Mouse (Mus musculus) forebrain, embryonic 11.5 days (tissue): Measurements from ENCODE around the gene Ptges3l. TPM values are rescaled to one million over a fixed set of nuclear protein-coding genes. Genes with fewer than 3 reads are reported as not detected.
"Not testable (repeated sequence)": the region's sequence is repeated elsewhere in the genome, so short reads cannot be mapped to it uniquely, and the experiment has no call there.

ENCODE experiments used
- ATAC-seq: fragments of 200-750 bp; cut with Nextera tagmentation; replicated peaks from 2 replicates; pipeline ENCODE4 v1.8.0; 2017; ENCODE audit warnings: moderate TSS enrichment; ENCODE audit not compliant: low FRiP score
- DNase-seq: peaks from one replicate; pipeline ENCODE4 v3.0.0-alpha.2; 2017; ENCODE audit warnings: low spot score
- H3K27ac ChIP-seq: fragments of 300-500 bp; sonication (generic); 2 replicates; pipeline ENCODE4 v1.5.1; 2014; ENCODE audit warnings: low read depth, low read length
- H3K27me3 ChIP-seq: fragments of 300-500 bp; sonication (generic); 2 replicates; pipeline ENCODE4 v1.6.1; 2014; ENCODE audit warnings: mild to moderate bottlenecking, low read length, mixed read lengths; ENCODE audit not compliant: control insufficient read depth, insufficient read depth
- H3K36me3 ChIP-seq: fragments of 300-500 bp; sonication (generic); 2 replicates; pipeline ENCODE4 v1.6.1; 2014; ENCODE audit warnings: mild to moderate bottlenecking, low read length, moderate library complexity, mixed read lengths; ENCODE audit not compliant: control insufficient read depth, insufficient read depth
- H3K4me1 ChIP-seq: fragments of 300-500 bp; sonication (generic); replicated peaks from 2 replicates; pipeline ENCODE4 v1.6.1; 2014; ENCODE audit warnings: low read length, mixed read lengths; ENCODE audit not compliant: control insufficient read depth, insufficient read depth
- H3K4me2 ChIP-seq: fragments of 300-500 bp; sonication (generic); 2 replicates; pipeline ENCODE4 v1.6.1; 2014; ENCODE audit warnings: low read depth, mild to moderate bottlenecking, low read length, moderate library complexity, mixed read lengths; ENCODE audit not compliant: severe bottlenecking
- H3K4me3 ChIP-seq: fragments of 300-500 bp; sonication (generic); 2 replicates; pipeline ENCODE4 v1.5.1; 2014; ENCODE audit warnings: low read depth, low read length
- H3K9ac ChIP-seq: fragments of 300-500 bp; sonication (generic); 2 replicates; pipeline ENCODE4 v1.6.1; 2014; ENCODE audit warnings: low read length
- H3K9me3 ChIP-seq: fragments of 300-500 bp; sonication (generic); 2 replicates; pipeline ENCODE4 v1.6.1; 2016; ENCODE audit warnings: low read length, mixed read lengths; ENCODE audit not compliant: control insufficient read depth
- WGBS: fragments of 180-500 bp; shearing (Covaris S2); extraction: QIAGEN DNeasy Blood & Tissue Kit; methylation state at CpG from one replicate; pipeline ENCODE4 v1.1.7; 2014; 5-methylcytosine and 5-hydroxymethylcytosine counted together
- microRNA-seq: library from miRNA; unstranded; fragments of <30 nt; microRNA quantifications from one replicate; pipeline ENCODE4, GENCODE M21; 2016; ENCODE audit not compliant: insufficient number of aligned reads
- polyA plus RNA-seq: library from polyadenylated mRNA; unstranded; fragments of >200 nt; fragmentation: Nextera tagmentation; extraction: Ambion mirVana; gene quantifications from 2 replicates; pipeline ENCODE4 v1.2.1, GENCODE M21; 2014

The Ptges3l gene
- polyA plus RNA-seq, 1 experiment from 2014 or later, result 1.6 TPM

DNA sequence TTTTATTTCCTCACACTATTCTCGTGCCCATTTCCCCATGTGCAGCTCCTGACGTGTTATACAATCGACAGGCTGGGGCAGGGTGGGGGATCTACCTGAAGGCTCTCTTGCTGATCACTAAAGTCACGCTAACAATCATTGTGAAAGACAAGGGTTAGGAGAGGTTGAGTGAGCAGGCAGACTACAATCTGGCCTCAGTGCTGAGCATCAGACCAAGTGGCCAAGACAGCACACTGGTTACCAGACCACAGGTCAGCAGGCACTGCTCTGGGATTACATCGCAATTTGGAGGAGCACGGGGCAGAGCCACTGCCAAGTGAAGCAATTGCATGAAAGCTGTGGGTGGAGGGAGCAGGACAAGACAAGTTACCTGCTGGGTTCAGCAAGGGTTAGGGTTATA lies 46.2 kb downstream of the Ptges3l start:
- no peak overlapping the region for H3K4me2 ChIP-seq
- H3K27me3 ChIP-seq, result no peaks in the 10 kb centered on the region
- no peaks in the 10 kb centered on the region for H3K4me1 ChIP-seq
- no peak overlapping the region for H3K27ac ChIP-seq
- H3K9me3 ChIP-seq, result no peaks in the 10 kb centered on the region
- 82% methylated on average over 6 of the region's 6 CpGs for WGBS
- ATAC-seq (no peak), DNase-seq (no peak)
- H3K4me3 ChIP-seq, result no peak overlapping the region
- H3K9ac ChIP-seq, result no peak overlapping the region
- no peaks in the 10 kb centered on the region for H3K36me3 ChIP-seq

DNA sequence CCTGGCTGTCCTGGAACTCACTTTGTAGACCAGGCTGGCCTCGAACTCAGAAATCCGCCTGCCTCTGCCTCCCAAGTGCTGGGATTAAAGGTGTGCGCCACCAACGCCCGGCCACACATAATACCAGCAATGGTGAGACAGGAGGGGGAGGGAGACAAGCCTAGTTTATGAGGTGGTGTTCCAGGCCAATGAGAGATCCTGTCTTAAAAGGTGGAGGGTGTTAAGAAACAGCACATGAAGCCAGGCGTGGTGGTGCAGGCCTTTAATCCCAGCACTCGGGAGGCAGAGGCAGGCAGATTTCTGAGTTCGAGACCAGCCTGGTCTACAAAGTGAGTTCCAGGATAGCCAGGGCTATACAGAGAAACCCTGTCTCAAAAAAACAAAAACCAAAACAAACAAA lies 46.9 kb downstream of the Ptges3l start:
- H3K27me3 ChIP-seq, DNase-seq, H3K27ac ChIP-seq, H3K9ac ChIP-seq, H3K4me2 ChIP-seq, H3K4me1 ChIP-seq, ATAC-seq, H3K36me3 ChIP-seq, H3K4me3 ChIP-seq, H3K9me3 ChIP-seq: not testable (repeated sequence)
- 94% methylated on average over 8 of the region's 8 CpGs for WGBS

- Histone ChIP-seq H3K9ac (no peak overlapping the region), H3K9me3 (no peaks in the 10 kb centered on the region), H3K36me3 (no peaks in the 10 kb centered on the region), H3K27me3 (no peaks in the 10 kb centered on the region), H3K4me3 (no peak overlapping the region), H3K27ac (no peak overlapping the region), H3K4me1 (no peaks in the 10 kb centered on the region), H3K4me2 (no peak overlapping the region)
- ATAC-seq (no peak), DNase-seq (no peak)
- WGBS, result 67% methylated on average over 7 of the region's 7 CpGs
Measured at GRCm38 (mm10) chr11:101374421-101374938, 50.7 kb downstream of the Ptges3l start.

DNA sequence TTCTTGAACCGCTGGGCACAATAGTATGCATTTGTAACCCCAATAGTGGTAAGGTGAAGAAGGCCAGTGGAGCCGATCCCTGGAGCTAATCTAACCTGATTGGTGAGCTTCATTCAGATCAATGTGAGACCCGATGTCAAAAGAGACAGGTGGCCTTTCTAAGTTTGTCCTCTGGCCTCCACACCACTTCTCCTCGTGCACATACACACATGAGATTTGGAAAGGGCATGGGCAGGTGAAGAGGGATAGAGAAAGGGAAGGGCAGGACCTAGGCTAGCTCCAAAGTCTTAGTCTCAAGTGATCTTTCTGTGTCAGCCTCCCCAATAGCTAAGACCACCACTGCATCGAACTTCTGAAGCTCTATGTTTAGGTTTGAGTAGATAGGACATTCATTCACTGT lies 55.0 kb downstream of the Ptges3l start:
- no peak overlapping the region for H3K4me2 ChIP-seq
- ATAC-seq (no peak), DNase-seq (no peak)
- WGBS, result 82% methylated on average over 5 of the region's 5 CpGs
- no peak overlapping the region for H3K27ac ChIP-seq
- no peaks in the 10 kb centered on the region for H3K36me3 ChIP-seq
- H3K4me3 ChIP-seq, result no peak overlapping the region
- H3K9me3 ChIP-seq, result no peaks in the 10 kb centered on the region
- H3K4me1 ChIP-seq, result no peaks in the 10 kb centered on the region
- H3K27me3 ChIP-seq, result no peaks in the 10 kb centered on the region
- no peak overlapping the region for H3K9ac ChIP-seq

Small RNA genes within 50 kb of the gene (microRNA-seq; reads per million reads assigned to microRNA genes)
- not detected for gene Mir6929

Other genes starting within 250 kb of the Ptges3l start
- gene Ccr10, start 249.9 kb downstream of the Ptges3l start, polyA plus RNA-seq, result 0.17 TPM in 1 of 2 replicates, not detected in the other
- 10.5 and 12.8 TPM in 2 replicates for gene Ezh1, start 198.9 kb downstream of the Ptges3l start, polyA plus RNA-seq
- gene Ramp2, start 179.3 kb downstream of the Ptges3l start, polyA plus RNA-seq, result 59.4 and 64.3 TPM in 2 replicates
- 119 TPM in 2 replicates for gene Vps25, start 171.6 kb downstream of the Ptges3l start, polyA plus RNA-seq
- 5.3 and 7.6 TPM in 2 replicates for gene Wnk4, start 164.8 kb downstream of the Ptges3l start, polyA plus RNA-seq
- 1.3 and 2.0 TPM in 2 replicates for gene Cntd1, start 146.3 kb downstream of the Ptges3l start, polyA plus RNA-seq
- gene Coa3, start 146.2 kb downstream of the Ptges3l start, polyA plus RNA-seq, result 179 and 181 TPM in 2 replicates
- gene Becn1, start 123.0 kb downstream of the Ptges3l start, polyA plus RNA-seq, result 159 and 165 TPM in 2 replicates
- gene Psme3, start 109.1 kb downstream of the Ptges3l start, polyA plus RNA-seq, result 189 and 193 TPM in 2 replicates
- 2.8 and 3.1 TPM in 2 replicates for gene Aoc2, start 100.3 kb downstream of the Ptges3l start, polyA plus RNA-seq
- gene Aoc3, start 94.7 kb downstream of the Ptges3l start, polyA plus RNA-seq, result not detected in 2 replicates
- gene G6pc, start 57.8 kb downstream of the Ptges3l start, polyA plus RNA-seq, result not detected in 2 replicates
- gene Aarsd1, start 7.7 kb downstream of the Ptges3l start, polyA plus RNA-seq, result 101 and 111 TPM in 2 replicates
- 8.2 and 9.5 TPM in 2 replicates for gene Gm27029, start 537 bp downstream of the Ptges3l start, polyA plus RNA-seq
- gene Rundc1, start 248 bp downstream of the Ptges3l start, polyA plus RNA-seq, result 22.5 and 24.5 TPM in 2 replicates
- gene Rpl27, start 17.0 kb upstream of the Ptges3l start, polyA plus RNA-seq, result 370 and 424 TPM in 2 replicates
- gene Ifi35, start 23.1 kb upstream of the Ptges3l start, polyA plus RNA-seq, result 3.8 and 3.9 TPM in 2 replicates
- gene Rnd2, start 39.7 kb upstream of the Ptges3l start, polyA plus RNA-seq, result 43.5 and 49.0 TPM in 2 replicates
- gene Vat1, start 40.9 kb upstream of the Ptges3l start, polyA plus RNA-seq, result 47.0 and 51.4 TPM in 2 replicates
- gene Brca1, start 126.6 kb upstream of the Ptges3l start, polyA plus RNA-seq, result 27.8 and 32.1 TPM in 2 replicates
- 96.0 and 97.1 TPM in 2 replicates for gene Nbr1, start 126.8 kb upstream of the Ptges3l start, polyA plus RNA-seq
- gene Tmem106a, start 156.9 kb upstream of the Ptges3l start, polyA plus RNA-seq, result 3.0 and 3.3 TPM in 2 replicates
- 0.44 TPM in 1 of 2 replicates, not detected in the other for gene Gm11634, start 173.9 kb upstream of the Ptges3l start, polyA plus RNA-seq
- 45.6 and 50.7 TPM in 2 replicates for gene Rdm1, start 201.9 kb upstream of the Ptges3l start, polyA plus RNA-seq
- gene Arl4d, start 240.2 kb upstream of the Ptges3l start, polyA plus RNA-seq, result 8.0 and 10.6 TPM in 2 replicates